Mouse (Mus musculus) natural killer cell, adult 2 months (primary cell): Measurements from ENCODE around the gene Eif2ak3.

Source experiments
- DNase-seq, 2 experiments: peaks; one replicate each; pipeline ENCODE4 v3.0.0; 2022; ENCODE audit warnings: low spot score in 2 of 2

The Eif2ak3 gene

GRCm38 (mm10) chr6:70831179-70831839 lies 13.0 kb upstream of the Eif2ak3 start:
- DNase-seq: peak in 1 of 2 experiments; percentile 59

DNA sequence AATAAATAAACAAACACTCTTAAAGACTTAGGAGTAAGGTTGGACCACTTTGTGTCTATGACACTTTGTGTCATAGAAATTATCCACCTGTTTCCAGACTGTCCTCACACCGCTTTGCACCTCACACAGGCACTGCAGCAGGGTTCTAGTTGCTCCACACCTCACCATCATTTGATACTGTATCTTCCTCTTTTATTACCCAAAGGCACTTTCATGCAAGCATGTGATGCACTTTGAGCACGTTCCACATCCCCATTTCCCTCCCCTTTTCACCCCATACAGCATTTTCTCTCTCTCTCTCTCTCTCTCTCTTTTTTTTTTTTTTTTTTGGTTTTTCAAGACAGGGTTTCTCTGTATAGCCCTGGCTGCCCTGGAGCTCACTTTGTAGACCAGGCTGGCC lies 7.0 kb upstream of the Eif2ak3 start:
- no peak for DNase-seq

DNA sequence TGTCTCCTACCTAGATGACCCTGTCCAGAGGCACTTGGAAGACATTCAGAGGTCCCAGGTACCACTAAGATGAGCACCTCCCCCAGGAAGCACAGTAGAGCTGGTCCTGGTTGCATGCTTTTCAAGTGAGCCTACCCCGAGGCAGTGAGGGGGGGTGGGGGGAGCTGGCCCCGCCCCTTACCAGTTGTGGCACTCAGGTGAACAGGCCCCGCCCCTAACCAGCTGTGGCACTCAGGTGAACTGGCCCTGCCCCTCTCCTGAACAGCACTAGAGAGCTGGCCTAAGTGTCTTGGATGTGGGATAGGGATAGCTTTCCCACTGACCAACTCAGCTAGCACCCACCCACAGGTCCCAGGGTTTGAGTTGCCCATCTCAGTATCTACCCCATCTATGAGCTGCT lies 5.8 kb upstream of the Eif2ak3 start:
- no peak for DNase-seq

GRCm38 (mm10) chr6:70840281-70840680 lies 4.0 kb upstream of the Eif2ak3 start:
- DNase-seq: no peak

DNA sequence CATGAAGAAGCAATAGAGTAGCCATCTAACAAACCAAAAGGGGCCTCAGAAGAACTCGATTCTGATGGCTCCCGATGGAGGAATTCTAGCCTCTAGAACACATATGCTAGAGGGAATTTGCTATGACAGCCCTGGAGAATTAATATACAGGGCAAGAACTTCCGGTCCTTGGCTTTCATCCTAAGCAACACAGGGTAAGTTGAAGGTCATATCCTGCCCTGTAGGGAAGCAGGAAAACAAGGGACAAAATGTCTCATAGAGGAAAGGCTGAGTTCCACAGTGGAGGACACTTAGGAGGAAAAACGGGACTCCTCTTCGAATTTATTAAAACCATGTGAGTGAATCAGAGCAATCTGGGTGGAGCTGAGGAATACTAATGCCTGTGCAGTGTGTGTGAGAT lies 1.3 kb upstream of the Eif2ak3 start:
- no peak for DNase-seq

DNA sequence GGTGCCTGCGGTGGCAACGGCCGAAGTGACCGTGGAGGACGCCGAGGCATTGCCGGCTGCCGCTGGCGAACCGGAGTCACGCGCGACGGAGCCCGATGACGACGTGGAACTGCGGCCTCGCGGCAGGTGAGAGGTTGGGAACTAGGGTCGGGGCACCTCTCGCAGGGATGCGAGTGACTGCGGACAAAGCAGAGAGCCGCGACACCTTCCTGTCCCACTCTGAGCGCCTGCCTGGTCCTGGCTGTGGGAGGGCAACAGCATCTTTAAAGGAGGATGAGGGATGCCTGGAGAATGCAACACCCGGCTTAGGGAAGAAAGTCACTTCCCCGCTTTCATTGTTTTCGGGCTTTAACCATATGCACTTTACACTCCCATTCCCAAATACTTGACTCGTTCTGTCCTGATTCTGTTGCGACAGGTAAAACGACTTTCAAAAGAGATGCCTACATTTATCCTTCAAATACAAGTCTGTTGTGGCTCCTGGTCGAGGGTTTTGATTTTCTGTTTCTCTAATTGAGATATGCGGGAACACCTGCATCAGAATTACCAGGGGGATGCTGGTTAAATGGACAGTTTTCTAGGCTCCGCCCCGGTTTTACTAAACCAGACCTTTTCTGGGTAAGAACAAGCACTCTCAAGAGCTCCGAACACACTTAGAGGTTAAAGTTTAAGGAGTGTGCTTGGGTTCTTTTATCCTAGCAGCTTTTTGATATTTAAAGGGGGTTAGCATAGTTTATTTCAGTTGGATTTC lies 756 bp downstream of the Eif2ak3 start:
- peak in 1 of 2 experiments; percentile 58 for DNase-seq

DNA sequence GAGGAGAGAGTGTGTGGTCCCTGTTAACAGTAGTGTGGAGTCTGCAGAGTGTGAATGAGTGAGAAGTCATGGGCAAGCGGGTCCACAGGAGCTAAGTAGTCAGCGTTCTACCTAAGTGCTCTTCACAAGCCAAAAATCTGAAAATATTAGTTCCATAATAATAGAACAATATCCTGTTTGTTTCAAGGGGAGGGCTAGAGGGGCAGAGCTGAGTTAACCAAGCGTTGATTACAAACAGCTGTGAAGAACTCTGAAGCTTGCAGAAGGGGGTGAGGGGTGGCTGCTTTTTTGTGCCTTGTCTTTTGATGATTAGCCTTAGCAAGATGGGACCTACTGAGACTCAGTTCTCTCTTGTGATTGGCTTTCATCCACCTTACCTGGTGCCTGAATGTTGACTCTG lies 3.1 kb downstream of the Eif2ak3 start:
- no peak for DNase-seq

DNA sequence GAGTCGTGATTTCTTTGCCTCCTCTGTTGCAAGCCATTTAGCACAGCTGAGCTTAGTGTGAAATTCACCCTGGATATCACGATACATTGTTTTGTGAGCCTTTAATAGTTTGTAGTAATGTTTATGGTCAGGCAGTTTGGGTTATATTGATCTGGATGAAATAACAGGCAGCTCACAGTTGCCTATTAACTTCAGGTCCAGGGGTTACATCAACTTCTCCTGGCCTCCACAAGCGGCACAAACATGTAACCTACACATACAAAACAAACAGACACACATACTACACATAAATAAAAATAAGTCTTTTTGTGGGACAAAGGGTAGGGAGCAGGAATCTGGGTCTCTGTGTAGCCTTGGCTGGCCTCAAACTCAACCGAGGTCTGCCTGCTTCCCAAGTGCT lies 9.1 kb downstream of the Eif2ak3 start:
- DNase-seq: no peak

DNA sequence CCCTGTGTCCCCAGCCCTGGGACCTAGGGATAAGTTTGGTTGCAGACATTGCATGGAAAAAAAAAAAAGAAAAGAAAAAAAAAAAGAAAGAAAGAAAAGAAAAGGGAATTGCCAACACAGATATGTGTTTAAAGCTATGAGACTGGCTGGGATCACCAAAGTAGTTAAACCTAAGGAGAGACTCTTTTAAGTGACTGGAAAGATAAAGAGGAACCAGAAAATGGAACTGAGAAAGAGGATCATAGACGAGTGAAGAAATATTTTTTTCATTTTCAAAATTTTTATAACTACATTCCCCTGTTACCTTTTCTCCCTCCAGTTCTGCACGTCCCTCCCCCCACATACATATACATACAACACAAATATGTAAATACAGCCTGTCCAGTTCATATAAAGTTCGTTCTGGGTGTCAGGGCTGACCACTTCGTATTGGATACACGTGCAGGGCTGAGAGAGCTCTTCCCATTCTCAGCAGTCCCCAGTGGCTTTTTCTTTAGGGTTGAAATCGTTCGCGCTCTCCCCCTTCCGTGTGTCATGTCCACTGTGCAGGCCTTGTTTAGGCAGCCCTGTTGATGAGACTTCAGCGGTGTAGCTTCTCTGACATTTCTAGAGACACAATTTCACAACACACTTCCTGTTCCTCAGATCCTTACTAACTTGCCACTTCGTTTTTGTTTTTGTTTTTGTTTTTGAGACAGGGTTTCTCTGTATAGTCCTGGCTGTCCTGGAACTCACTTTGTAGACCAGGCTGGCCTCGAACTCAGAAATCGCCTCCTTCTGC lies 11.4 kb downstream of the Eif2ak3 start:
- no peak for DNase-seq

- peak in 1 of 2 experiments; percentile 26 for DNase-seq
Observed at GRCm38 (mm10) chr6:70862726-70863125, 18.4 kb downstream of the Eif2ak3 start.

GRCm38 (mm10) chr6:70864285-70864684 lies 20.0 kb downstream of the Eif2ak3 start:
- DNase-seq: peak in 1 of 2 experiments; percentile 18

DNA sequence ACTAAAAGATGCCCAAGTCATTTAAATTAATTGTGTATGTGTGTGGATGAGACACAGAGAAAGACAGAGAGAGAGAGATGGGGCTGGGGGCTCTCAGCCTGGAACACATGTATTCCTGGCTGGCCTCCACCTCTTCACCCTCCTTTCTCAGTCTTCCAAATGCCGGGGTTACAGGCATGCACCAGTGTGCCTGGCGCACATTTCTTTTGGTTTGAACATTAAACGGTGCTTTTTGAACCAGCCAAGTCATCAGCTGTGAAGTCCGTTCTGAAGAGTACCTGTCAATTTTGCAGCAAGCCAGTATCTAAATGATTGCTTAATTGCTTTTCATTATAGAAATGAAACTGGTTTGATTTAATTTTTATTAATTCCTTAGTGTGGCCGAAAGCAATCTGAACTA lies 22.4 kb downstream of the Eif2ak3 start:
- DNase-seq: no peak

GRCm38 (mm10) chr6:70867297-70867696 lies 23.0 kb downstream of the Eif2ak3 start:
- DNase-seq: no peak

DNA sequence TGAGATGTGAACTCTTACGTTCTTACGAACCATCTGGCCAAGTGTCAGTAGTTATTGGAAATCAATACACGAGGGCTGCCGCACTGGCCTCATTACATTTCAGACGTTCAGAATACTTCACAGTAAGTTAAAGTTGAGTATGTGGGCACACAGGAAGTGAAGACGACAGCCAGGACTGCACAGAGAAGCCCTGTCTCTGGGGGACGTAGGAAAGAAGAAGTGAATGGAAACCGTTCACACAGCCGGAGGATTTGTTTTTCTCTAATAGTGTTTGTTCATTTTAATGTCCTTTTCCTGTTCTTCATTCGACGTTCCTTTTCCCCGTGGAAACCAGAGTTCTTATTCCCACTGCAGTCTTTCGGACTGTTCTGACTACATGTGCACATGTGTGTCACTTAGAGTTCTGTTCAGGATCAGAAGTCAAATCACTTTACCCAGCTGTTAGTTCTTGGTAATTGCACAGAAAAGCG lies 27.2 kb downstream of the Eif2ak3 start:
- peak in 1 of 2 experiments; percentile 50 for DNase-seq

DNA sequence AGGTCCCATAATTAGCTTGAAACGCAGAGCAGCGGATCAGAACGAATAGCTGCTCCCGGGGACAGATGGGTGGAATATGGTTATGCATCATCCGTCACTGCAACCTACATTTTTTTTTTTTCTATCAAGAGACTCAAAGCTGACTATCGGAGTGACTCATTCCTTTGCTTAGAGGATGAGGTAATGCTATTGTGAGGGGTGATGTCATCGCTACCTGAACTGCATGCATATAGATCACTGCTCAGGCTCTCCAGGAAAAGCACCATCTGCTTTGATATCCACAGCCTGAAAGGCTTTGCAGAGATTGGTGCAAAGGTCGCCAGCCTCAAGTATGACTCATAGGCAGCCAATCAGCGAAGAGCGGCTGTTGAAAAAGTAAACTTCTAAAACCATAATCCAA lies 27.8 kb downstream of the Eif2ak3 start:
- DNase-seq: peak in 1 of 2 experiments; percentile 67

DNA sequence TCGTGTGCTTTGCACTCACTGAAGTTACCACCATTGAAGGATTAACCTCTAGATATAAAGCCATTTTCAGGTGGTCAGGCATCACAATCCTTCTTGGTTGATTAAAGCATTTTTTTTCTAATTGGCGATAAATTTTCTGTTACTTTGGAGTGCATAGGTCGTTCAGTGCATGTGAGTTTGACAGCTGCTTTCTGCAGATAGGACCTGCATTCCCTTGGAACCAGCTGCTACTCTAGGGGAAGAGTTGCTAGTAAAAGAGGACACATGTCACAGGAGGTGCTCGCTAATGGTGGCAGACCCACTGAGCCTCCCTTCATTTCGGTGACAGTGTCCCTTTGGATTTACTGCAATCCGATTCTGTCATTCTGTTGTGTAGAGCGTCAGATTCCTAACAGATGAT lies 28.3 kb downstream of the Eif2ak3 start:
- DNase-seq: no peak

DNA sequence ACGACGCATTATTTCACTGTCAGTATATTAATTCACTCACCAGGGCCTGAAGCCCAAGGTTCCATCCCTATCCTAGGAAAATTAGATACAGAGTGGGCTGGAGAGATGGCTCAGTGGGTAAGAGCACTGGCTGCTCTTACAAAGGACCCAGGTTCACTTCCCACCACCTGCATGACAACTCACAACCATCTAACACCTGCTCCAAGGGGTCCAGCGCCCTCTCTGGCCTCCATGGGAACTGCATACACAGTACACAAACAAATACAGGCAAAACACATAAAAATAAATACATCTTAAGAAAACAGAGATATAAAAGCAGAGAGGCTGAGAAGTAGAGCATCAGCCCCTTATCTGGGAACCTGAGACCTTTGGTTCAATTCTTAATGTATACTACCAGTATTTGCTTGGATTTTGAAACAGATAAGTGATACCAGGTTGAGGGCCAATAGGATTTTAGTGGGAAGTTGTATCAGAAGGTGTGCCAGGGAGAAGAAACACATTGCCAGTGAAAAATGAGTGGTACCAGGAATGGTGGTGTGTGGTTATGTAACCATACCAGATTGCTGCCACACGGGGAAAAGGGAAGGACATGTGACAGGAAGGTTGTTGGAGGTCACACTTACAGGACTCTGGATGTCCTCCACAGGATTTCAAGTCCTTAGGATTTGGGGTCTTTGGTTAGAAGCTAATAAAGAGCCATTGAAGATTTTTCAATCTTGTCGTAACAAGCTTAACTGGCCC lies 29.9 kb downstream of the Eif2ak3 start:
- DNase-seq: peak in 1 of 2 experiments; percentile 36

GRCm38 (mm10) chr6:70875017-70875416 lies 30.7 kb downstream of the Eif2ak3 start:
- DNase-seq: no peak

- peak; percentile 69 to 81 for DNase-seq
Observed at GRCm38 (mm10) chr6:70880714-70881304, 36.5 kb downstream of the Eif2ak3 start.

- DNase-seq: no peak
Observed at GRCm38 (mm10) chr6:70887993-70888392, 43.7 kb downstream of the Eif2ak3 start.

DNA sequence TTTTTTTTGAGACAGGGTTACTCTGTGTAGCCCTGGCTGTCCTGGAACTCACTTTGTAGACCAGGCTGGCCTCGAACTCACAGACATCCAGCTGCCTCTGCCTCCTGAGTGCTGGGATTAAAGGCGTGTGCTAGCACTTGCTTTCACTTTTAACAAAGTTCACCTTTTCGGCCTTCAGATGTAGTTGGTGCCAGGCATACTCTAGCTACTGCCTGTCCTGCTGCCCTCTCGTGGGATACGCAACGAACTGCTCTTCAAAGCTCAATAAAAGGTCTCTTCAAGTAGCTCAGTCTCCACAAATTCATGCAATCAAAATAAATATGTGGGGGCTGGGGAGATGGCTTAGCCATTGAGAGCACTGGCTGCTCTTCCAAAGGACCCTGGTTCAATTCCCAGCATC lies 53.9 kb downstream of the Eif2ak3 start:
- DNase-seq: no peak
